Mouse (Mus musculus) cerebellum, postnatal 14 days (tissue): Measurements from ENCODE around the gene Exosc5.

Experiments used
- DNase-seq, 2 experiments: peaks; one replicate each; pipeline ENCODE4 v3.0.0; 2021; ENCODE audit warnings: mixed read lengths in 2 of 2

Exosc5 gene

GRCm38 (mm10) chr7:25707581-25708292 is 48.8 kb downstream of the Exosc5 start:
- DNase-seq = no peak

- DNase-seq = peak; percentile 52 to 59
Measured at GRCm38 (mm10) chr7:25709961-25710360, 51.0 kb downstream of the Exosc5 start.

- peak; percentile 38 to 39 for DNase-seq
Measured at GRCm38 (mm10) chr7:25710519-25711130, 51.7 kb downstream of the Exosc5 start.

- peak; percentile 34 to 49 for DNase-seq
Measured at GRCm38 (mm10) chr7:25711165-25711564, 52.2 kb downstream of the Exosc5 start.

- peak; percentile 62 to 68 for DNase-seq
Measured at GRCm38 (mm10) chr7:25711731-25712197, 52.8 kb downstream of the Exosc5 start.

GRCm38 (mm10) chr7:25712801-25713200 is 53.8 kb downstream of the Exosc5 start:
- no peak for DNase-seq

- DNase-seq = no peak
Measured at GRCm38 (mm10) chr7:25714581-25714980, 55.6 kb downstream of the Exosc5 start.

GRCm38 (mm10) chr7:25715731-25716271 is 56.8 kb downstream of the Exosc5 start:
- DNase-seq = no peak

GRCm38 (mm10) chr7:25717478-25717877 is 58.5 kb downstream of the Exosc5 start:
- no peak for DNase-seq

- peak; percentile 94 to 95 for DNase-seq
Measured at GRCm38 (mm10) chr7:25718788-25719417, 59.9 kb downstream of the Exosc5 start, which contains the start of gene Ccdc97. Ccdc97 (minus strand) TSS chr7:25719088.

- peak; percentile 87 to 91 for DNase-seq
Measured at GRCm38 (mm10) chr7:25719761-25720610, 61.0 kb downstream of the Exosc5 start.

- no peak for DNase-seq
Measured at GRCm38 (mm10) chr7:25720760-25721159, 61.8 kb downstream of the Exosc5 start.
